Mouse (Mus musculus) heart, postnatal 0 days (tissue): Measurements from ENCODE around the gene Abcg4. TPM values are rescaled to one million over a fixed set of nuclear protein-coding genes. Genes with fewer than 3 reads are reported as not detected.

Source experiments
- ATAC-seq: fragments of 200-750 bp; cut with Nextera tagmentation; 2 replicates; pipeline ENCODE4 v1.8.0; 2017; ENCODE audit warnings: low read depth, moderate number of reproducible peaks, moderate library complexity; ENCODE audit not compliant: insufficient read depth
- DNase-seq: peaks from one replicate; pipeline ENCODE4 v3.0.0-alpha.2; 2016; ENCODE audit warnings: low spot score
- H3K27ac ChIP-seq: fragments of 300-500 bp; sonication (generic); 2 replicates; pipeline ENCODE4 v1.5.1; 2014; ENCODE audit warnings: low read depth, mild to moderate bottlenecking
- H3K27me3 ChIP-seq: fragments of 300-500 bp; sonication (generic); 2 replicates; pipeline ENCODE4 v1.6.1; 2014; ENCODE audit warnings: low read length, mixed read lengths; ENCODE audit not compliant: control insufficient read depth, insufficient read depth
- H3K36me3 ChIP-seq: fragments of 300-500 bp; sonication (generic); replicated peaks from 2 replicates; pipeline ENCODE4 v1.6.1; 2014; ENCODE audit warnings: low read length, mixed read lengths; ENCODE audit not compliant: control insufficient read depth, insufficient read depth
- H3K4me1 ChIP-seq: fragments of 300-500 bp; sonication (generic); 2 replicates; pipeline ENCODE4 v1.6.1; 2014; ENCODE audit warnings: antibody characterized with exemption; ENCODE audit not compliant: control insufficient read depth, insufficient read depth
- H3K4me2 ChIP-seq: fragments of 300-500 bp; sonication (generic); 2 replicates; pipeline ENCODE4 v1.6.1; 2014; ENCODE audit warnings: low read depth, mild to moderate bottlenecking, low read length, moderate library complexity
- H3K4me3 ChIP-seq: fragments of 300-500 bp; sonication (generic); 2 replicates; pipeline ENCODE4 v1.5.1; 2014; ENCODE audit warnings: low read depth, low read length
- H3K9ac ChIP-seq: fragments of 300-500 bp; sonication (generic); replicated peaks from 2 replicates; pipeline ENCODE4 v1.6.1; 2014; ENCODE audit warnings: low read depth, low read length, mixed read lengths
- H3K9me3 ChIP-seq: fragments of 300-500 bp; sonication (generic); replicated peaks from 2 replicates; pipeline ENCODE4 v1.6.1; 2016; ENCODE audit warnings: low read length; ENCODE audit not compliant: control insufficient read depth
- CTCF ChIP-seq: IDR thresholded peaks from 2 replicates; pipeline ENCODE4 v1.5.1; 2016; ENCODE audit warnings: antibody characterized with exemption, control low read depth, low read depth
- EP300 ChIP-seq: IDR thresholded peaks from 2 replicates; pipeline ENCODE4 v1.6.1; 2016; ENCODE audit warnings: antibody characterized with exemption, low read depth
- WGBS: fragments of 180-500 bp; shearing (Covaris S2); extraction: QIAGEN DNeasy Blood & Tissue Kit; methylation state at CpG from one replicate; pipeline ENCODE4 v1.1.7; 2014; 5-methylcytosine and 5-hydroxymethylcytosine counted together
- polyA plus RNA-seq: library from polyadenylated mRNA; unstranded; fragments of >200 nt; fragmentation: Nextera tagmentation; extraction: Ambion mirVana; gene quantifications from 2 replicates; pipeline ENCODE4 v1.2.1, GENCODE M21; 2015
- total RNA-seq: library from RNA; depleted of rRNA; stranded (reverse); fragments of >200 nt; gene quantifications from 2 replicates; pipeline ENCODE4 v1.2.3, GENCODE M21; 2014; ENCODE audit warnings: low replicate concordance

Abcg4 gene
- total and polyA plus RNA-seq, 2 experiments from 2014 or later = 0.49 to 2.1 TPM

DNA sequence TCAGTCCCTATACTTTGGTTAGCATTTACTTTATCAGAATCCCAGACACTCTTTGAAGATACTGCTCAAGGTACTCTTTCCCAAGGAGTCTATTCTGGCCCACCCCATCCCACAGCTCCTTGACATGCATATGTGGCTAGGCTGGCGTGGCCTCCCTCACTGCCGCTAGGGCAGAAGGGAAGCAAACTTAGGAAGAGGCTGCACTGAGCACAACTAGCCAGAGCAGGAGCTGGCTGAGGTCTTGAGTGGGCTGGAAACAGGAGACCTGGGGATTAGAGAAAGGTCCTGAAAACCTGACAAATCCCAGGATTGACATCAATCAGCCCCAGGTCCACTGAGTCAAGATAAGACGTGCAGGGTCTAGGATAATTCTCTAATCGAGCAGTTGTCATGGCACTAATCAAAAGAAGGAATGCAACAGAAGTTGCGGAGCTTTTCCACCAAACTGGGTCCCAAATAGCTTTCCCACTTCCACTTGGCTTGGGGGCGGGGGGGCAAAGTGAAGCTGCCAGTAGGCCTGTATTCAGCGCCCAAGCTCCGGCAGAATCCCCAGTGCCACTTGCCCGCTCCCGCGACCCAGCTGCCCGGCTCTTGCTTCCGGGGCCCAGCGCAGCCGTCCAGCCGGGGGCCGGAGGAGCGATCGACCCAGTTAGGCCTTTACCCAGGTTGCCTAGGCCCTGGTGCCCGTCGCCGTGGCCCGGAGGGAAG is 20.9 kb downstream of the Abcg4 start:
- peaks cover 14% of the 10 kb centered on the region for H3K36me3 ChIP-seq
- 6% methylated on average over 23 of the region's 23 CpGs for WGBS
- H3K9me3 ChIP-seq = no peaks in the 10 kb centered on the region
- H3K9ac ChIP-seq = peak overlapping the region; percentile 85
- no peaks in the 10 kb centered on the region for H3K27me3 ChIP-seq
- ATAC-seq (peak; percentile 49), DNase-seq (peak; percentile 40)
- H3K4me2 ChIP-seq = peak overlapping the region; percentile 82
- peak overlapping the region; percentile 61 for H3K4me3 ChIP-seq
- H3K27ac ChIP-seq = peak overlapping the region; percentile 82
- no peak for TF ChIP-seq EP300
- peak; percentile 25; the same call in 1 of the 2 replicates for TF ChIP-seq CTCF
- 0 out of 2 replicates have a peak, but pooled peaks cover 5% of the 10 kb centered on the region for H3K4me1 ChIP-seq

DNA sequence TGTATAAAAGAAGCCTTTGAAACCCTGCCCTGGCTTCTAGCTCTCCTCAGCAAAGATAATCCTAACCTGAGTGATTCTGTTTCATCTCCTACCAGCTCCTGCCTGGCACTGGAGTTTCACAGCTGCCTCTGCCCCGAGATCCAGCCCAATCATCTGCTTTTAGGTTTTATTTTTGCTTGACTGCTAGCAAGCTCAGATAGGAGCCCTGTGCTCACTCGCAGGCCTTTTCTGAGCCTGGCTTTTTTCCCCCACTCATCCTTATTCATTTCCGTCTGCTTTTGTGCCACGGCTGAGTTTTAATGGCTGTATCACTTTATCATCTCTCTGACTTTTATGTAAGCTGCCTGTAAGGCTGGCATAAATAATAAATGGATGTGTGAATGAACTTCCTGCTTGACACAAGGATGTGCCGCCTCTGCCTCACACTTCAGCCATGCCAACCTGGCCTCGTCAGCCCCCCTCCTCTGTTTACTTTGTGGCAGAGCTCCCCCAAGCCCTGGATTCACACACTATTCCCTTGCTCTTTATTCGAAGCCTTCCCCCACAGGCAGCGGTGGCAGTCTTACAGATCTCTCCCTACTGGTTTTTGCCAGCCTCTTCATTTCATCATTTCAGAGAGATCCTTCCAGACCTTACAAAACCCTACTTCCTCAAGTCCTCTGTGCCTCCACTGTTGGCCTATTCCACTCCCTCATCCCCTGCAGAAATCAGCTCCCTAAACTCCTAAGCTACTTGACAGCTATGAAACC is 21.8 kb downstream of the Abcg4 start:
- H3K27me3 ChIP-seq = no peaks in the 10 kb centered on the region
- H3K36me3 ChIP-seq = peaks cover 14% of the 10 kb centered on the region
- no peak for ATAC-seq
- H3K4me1 ChIP-seq = 0 out of 2 replicates have a peak, but pooled peaks cover 5% of the 10 kb centered on the region
- TF ChIP-seq CTCF = no peak
- TF ChIP-seq EP300 = no peak
- 71% methylated on average over 8 of the region's 8 CpGs for WGBS
- H3K4me2 ChIP-seq = peak overlapping the region; percentile 82; the same call in 1 of the 2 replicates
- no peak overlapping the region for H3K27ac ChIP-seq
- no peaks in the 10 kb centered on the region for H3K9me3 ChIP-seq
- DNase-seq = no peak
- no peak overlapping the region for H3K9ac ChIP-seq
- H3K4me3 ChIP-seq = 0 out of 2 replicates have a peak overlapping the region, but pooled peaks have one; percentile 61

DNA sequence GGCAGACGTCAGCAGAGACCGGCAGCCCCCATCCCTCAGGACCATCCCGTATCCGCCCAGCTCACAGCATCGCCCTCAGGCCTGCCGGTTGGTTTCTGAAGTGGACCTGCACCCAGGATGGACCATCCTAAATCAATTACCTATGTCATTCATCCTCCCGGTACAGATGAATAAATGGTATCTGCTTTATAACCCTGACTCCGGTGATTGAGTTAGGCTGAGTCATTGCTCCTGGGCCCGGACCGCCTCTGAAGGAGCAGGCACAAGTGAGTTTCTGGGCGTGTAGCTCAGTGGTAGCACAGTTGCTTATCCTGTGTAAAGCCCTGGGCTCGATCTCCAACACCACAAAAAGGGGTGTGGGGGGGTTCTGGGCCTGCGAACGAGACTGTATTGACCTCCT is 27.0 kb downstream of the Abcg4 start:
- H3K9ac ChIP-seq = no peak overlapping the region
- 82% methylated on average over 14 of the region's 14 CpGs for WGBS

DNA sequence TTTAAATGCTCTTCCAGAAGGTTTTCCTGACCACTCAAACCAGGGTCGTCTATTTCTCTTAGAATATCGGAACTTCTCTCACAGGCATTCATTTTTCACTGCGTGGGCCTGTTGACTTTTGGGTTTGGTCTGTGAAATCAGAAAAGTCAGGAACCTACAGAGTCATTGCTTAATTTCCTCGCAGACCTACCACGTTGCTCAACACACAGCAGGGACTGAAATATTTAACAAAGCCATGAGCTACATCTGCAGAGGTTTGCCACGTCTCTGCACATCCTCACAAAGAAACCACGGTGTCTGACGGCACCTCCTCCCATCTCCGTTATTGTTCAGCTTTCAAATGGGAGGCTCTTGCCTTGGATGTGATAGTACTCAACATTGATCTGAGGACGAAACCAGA is 29.4 kb downstream of the Abcg4 start:
- H3K4me1 ChIP-seq = no peaks in the 10 kb centered on the region
- H3K9ac ChIP-seq = no peak overlapping the region
- no peaks in the 10 kb centered on the region for H3K27me3 ChIP-seq
- peaks cover 8% of the 10 kb centered on the region for H3K36me3 ChIP-seq
- DNase-seq (no peak), ATAC-seq (no peak)
- H3K4me3 ChIP-seq = no peak overlapping the region
- no peak for TF ChIP-seq CTCF
- TF ChIP-seq EP300 = no peak
- WGBS = 76% methylated on average over 10 of the region's 10 CpGs
- no peak overlapping the region for H3K27ac ChIP-seq
- H3K9me3 ChIP-seq = no peaks in the 10 kb centered on the region
- H3K4me2 ChIP-seq = no peak overlapping the region

More for the DNA sequence above, 27.0 kb downstream of the Abcg4 start:
- Histone ChIP-seq H3K9me3 (no peaks in the 10 kb centered on the region), H3K27me3 (no peaks in the 10 kb centered on the region), H3K4me2 (no peak overlapping the region), H3K4me1 (no peaks in the 10 kb centered on the region), H3K27ac (no peak overlapping the region), H3K4me3 (no peak overlapping the region), H3K36me3 (peaks cover 14% of the 10 kb centered on the region)
- no peak for TF ChIP-seq EP300
- no peak for TF ChIP-seq CTCF
- DNase-seq = no peak
- ATAC-seq = no peak

DNA sequence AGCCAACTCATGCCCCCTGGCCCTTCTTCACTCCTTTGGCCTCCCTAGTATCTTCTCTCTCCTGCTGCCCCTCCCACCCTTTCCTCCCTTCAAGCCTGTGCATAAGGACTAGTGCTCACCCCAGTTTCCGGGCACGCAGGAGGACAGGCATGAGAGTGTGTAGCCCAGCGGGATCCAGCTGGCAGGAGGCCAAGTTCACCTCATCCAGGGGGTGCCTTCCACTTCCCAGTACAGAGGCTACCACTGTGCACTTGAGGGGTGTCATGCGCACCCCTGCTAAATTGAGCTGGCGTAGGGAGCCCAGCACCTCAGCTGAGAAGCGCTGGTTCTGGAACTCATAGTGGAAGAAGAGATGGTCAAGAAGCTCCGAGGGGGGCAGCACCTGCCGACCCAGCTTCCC is 32.2 kb downstream of the Abcg4 start:
- no peak for ATAC-seq
- WGBS = 67% methylated on average over 8 of the region's 8 CpGs
- Histone ChIP-seq H3K4me2 (no peak overlapping the region), H3K4me1 (no peaks in the 10 kb centered on the region), H3K36me3 (no peaks in the 10 kb centered on the region), H3K4me3 (no peak overlapping the region), H3K9me3 (no peaks in the 10 kb centered on the region), H3K27ac (no peak overlapping the region), H3K9ac (no peak overlapping the region), H3K27me3 (no peaks in the 10 kb centered on the region)
- no peak for TF ChIP-seq CTCF
- no peak for TF ChIP-seq EP300
- no peak for DNase-seq
